Comparison of ENCODE assay signal across 10 mouse cellular contexts in genomic region chr5:142794161-142794560, GRCm38 (mm10). TPM values are rescaled to one million over a fixed set of nuclear protein-coding genes. Genes with fewer than 3 reads are reported as not detected.
DNase-seq lines count a peak whose midpoint lies in the region; ATAC-seq and TF ChIP-seq lines count a peak whose summit lies in the region.
"Had no signal": no experiment of that assay in that cellular context is flagged by ENCODE, and none has a peak within 500 bp of the region (broad histone marks: within the 10 kb centered on the region; RNA-seq: fewer than 3 reads in every experiment).

No protein-coding gene starts in this region.

- H3K9me3 ChIP-seq in intestine, embryonic 15.5 days, result no peaks in the 10 kb centered on the region
- no peaks in the 10 kb centered on the region for H3K9me3 ChIP-seq in intestine, embryonic 16.5 days (ENCODE audit: control insufficient read depth, low read length)
- H3K9me3 ChIP-seq in stomach, embryonic 16.5 days (replicated peaks; ENCODE audit: control insufficient read depth, low read length), result no peaks in the 10 kb centered on the region

- DNase-seq in induced T-regulatory cell, adult 2 months (ENCODE audit: low read depth), result peak; percentile 82
- no peak for DNase-seq in cerebellum, adult 11-12 months
- no peak for DNase-seq in adrenal gland, adult 8-10 months
- no peak for DNase-seq in kidney, adult 2 months

- peaks cover 8% of the 10 kb centered on the region for H3K36me3 ChIP-seq in intestine, embryonic 15.5 days
- no peaks in the 10 kb centered on the region for H3K36me3 ChIP-seq in intestine, embryonic 16.5 days (ENCODE audit: control insufficient read depth, insufficient read depth, low read length)
- peaks cover 5% of the 10 kb centered on the region; the same call in 1 of the 2 replicates for H3K36me3 ChIP-seq in stomach, embryonic 16.5 days (ENCODE audit: control insufficient read depth, insufficient read depth, low read length)
- H3K36me3 ChIP-seq in kidney, adult 2 months (ENCODE audit: control insufficient read depth, insufficient read depth, low read length), result no peaks in the 10 kb centered on the region

- TF ChIP-seq POLR2A in kidney, adult 2 months (IDR thresholded peaks at IDR 0.05; ENCODE audit: low read depth, low read length), result no peak

- no peaks in the 10 kb centered on the region for H3K27me3 ChIP-seq in intestine, embryonic 15.5 days (replicated peaks)
- no peaks in the 10 kb centered on the region for H3K27me3 ChIP-seq in intestine, embryonic 16.5 days (replicated peaks; ENCODE audit: control insufficient read depth, insufficient read depth, low read length)
- no peaks in the 10 kb centered on the region for H3K27me3 ChIP-seq in stomach, embryonic 16.5 days (ENCODE audit: control insufficient read depth, insufficient read depth, low read length)
- H3K27me3 ChIP-seq in kidney, adult 2 months (replicated peaks; ENCODE audit: control insufficient read depth, insufficient read depth, low read length), result no peaks in the 10 kb centered on the region

- no peak overlapping the region for H3K4me2 ChIP-seq in intestine, embryonic 15.5 days (replicated peaks)
- no peak overlapping the region for H3K4me2 ChIP-seq in intestine, embryonic 16.5 days (ENCODE audit: low read depth, low read length)
- H3K4me2 ChIP-seq in stomach, embryonic 16.5 days (ENCODE audit: low read depth, low read length), result no peak overlapping the region
- H3K4me2 ChIP-seq: midbrain, embryonic 11.5 days had no signal

- TF ChIP-seq CTCF in kidney, adult 2 months (conservative IDR thresholded peaks at IDR 0.05; ENCODE audit: insufficient read depth, insufficient read length, low read depth, low read length), result no peak

- no peak overlapping the region for H3K4me3 ChIP-seq in intestine, embryonic 15.5 days (replicated peaks)
- no peak overlapping the region for H3K4me3 ChIP-seq in intestine, embryonic 16.5 days (ENCODE audit: low read length)
- H3K4me3 ChIP-seq in stomach, embryonic 16.5 days (replicated peaks; ENCODE audit: low read length), result no peak overlapping the region
- H3K4me3 ChIP-seq in kidney, adult 2 months (ENCODE audit: insufficient read depth, low read depth, low read length), result no peak overlapping the region
- H3K4me3 ChIP-seq: erythroblast, embryonic 14.5 days had no signal

- no peak overlapping the region for H3K27ac ChIP-seq in intestine, embryonic 15.5 days
- no peak overlapping the region for H3K27ac ChIP-seq in intestine, embryonic 16.5 days (ENCODE audit: low read length)
- H3K27ac ChIP-seq in stomach, embryonic 16.5 days (ENCODE audit: low read length), result peak overlapping the region; percentile 30; the same call in 1 of the 2 replicates
- H3K27ac ChIP-seq in kidney, adult 2 months (ENCODE audit: insufficient read depth, low read depth, low read length), result no peak overlapping the region

- H3K4me1 ChIP-seq in intestine, embryonic 15.5 days (replicated peaks), result peaks cover 15% of the 10 kb centered on the region
- H3K4me1 ChIP-seq in intestine, embryonic 16.5 days (ENCODE audit: control insufficient read depth, insufficient read depth, low read length), result peaks cover 14% of the 10 kb centered on the region
- peaks cover 25% of the 10 kb centered on the region for H3K4me1 ChIP-seq in stomach, embryonic 16.5 days (ENCODE audit: control insufficient read depth, insufficient read depth, low read length)
- peaks cover 17% of the 10 kb centered on the region for H3K4me1 ChIP-seq in kidney, adult 2 months (ENCODE audit: control insufficient read depth, insufficient read depth, low read length)

- ATAC-seq in intestine, embryonic 15.5 days, result no peak
- no peak for ATAC-seq in intestine, embryonic 16.5 days
- peak; percentile 65 for ATAC-seq in activated CD4-positive, CD25-positive, alpha-beta regulatory T cell, adult 4 months
- no peak for ATAC-seq in stomach, embryonic 16.5 days (ENCODE audit: insufficient read depth, low FRiP score)

- WGBS in intestine, embryonic 15.5 days, result 80% methylated on average over 2 of the region's 2 CpGs
- WGBS in intestine, embryonic 16.5 days, result 94% methylated on average over 2 of the region's 2 CpGs
- 74% methylated on average over 2 of the region's 2 CpGs for WGBS in stomach, embryonic 16.5 days
- WGBS in kidney, adult 2 months, result 69% methylated on average over 2 of the region's 2 CpGs

- 0 out of 2 replicates have a peak overlapping the region, but pooled peaks have one; percentile 20 for H3K9ac ChIP-seq in intestine, embryonic 15.5 days
- H3K9ac ChIP-seq in intestine, embryonic 16.5 days (ENCODE audit: low read depth, low read length), result no peak overlapping the region
- H3K9ac ChIP-seq in stomach, embryonic 16.5 days (ENCODE audit: low read length), result 0 out of 2 replicates have a peak overlapping the region, but pooled peaks have one; percentile 44

RNA-seq across cellular contexts. Expression of gene Tnrc18, which starts 23.3 kb away (rescaled TPM):
- 19.5 and 21.6 TPM in 2 replicates for polyA plus RNA-seq in intestine, embryonic 15.5 days (2015; fragmentation: Nextera tagmentation; extraction: Ambion mirVana)
- 10.5 and 13.2 TPM in 2 replicates for polyA plus RNA-seq in intestine, embryonic 16.5 days (2015; fragmentation: Nextera tagmentation; extraction: Ambion mirVana)
- polyA plus RNA-seq in activated CD4-positive, CD25-positive, alpha-beta regulatory T cell, adult 4 months (2017; shearing (Covaris generic)), result 1 to 10 TPM; 4.1 to 4.3 TPM
- 15.3 and 16.9 TPM in 2 replicates for polyA plus RNA-seq in stomach, embryonic 16.5 days (2015; fragmentation: Nextera tagmentation; extraction: Ambion mirVana)
- total RNA-seq in adrenal gland, adult 8-10 months (2022), result 100 to 1,000 TPM in 1 of 4 experiments, 10 to 100 TPM in 3; 75.1 to 117 (median 96.9) TPM
- 32.1 and 40.8 TPM in 2 replicates for polyA plus RNA-seq in kidney, adult 2 months (2012; rRNA removed)
